Mouse (Mus musculus): ENCODE measurements at regions not wholly inside any gene's neighbourhood (a gene's known extent, or its start where the extent isn't known, plus 50 kb on each side); places are given as distances from the start of the nearest gene placed in this dataset.

GRCm38 (mm10) chr19:54244176-54244575 is 200.2 kb downstream of the Adra2a start:
- ATAC-seq (ENCODE audit: insufficient number of reproducible peaks, low FRiP score), result no peak
- Histone ChIP-seq H3K4me1 (replicated peaks) (no peaks in the 10 kb centered on the region), H3K4me3 (no peak overlapping the region), H3K4me2 (no peak overlapping the region), H3K36me3 (no peaks in the 10 kb centered on the region), H3K9me3 (replicated peaks) (peaks cover 4% of the 10 kb centered on the region; the same call in 1 of the 2 replicates), H3K27ac (ENCODE audit: poor library complexity, severe bottlenecking) (no peak overlapping the region), H3K9ac (no peak overlapping the region), H3K27me3 (replicated peaks) (no peaks in the 10 kb centered on the region)
- WGBS, result 69% methylated on average over 6 of the region's 6 CpGs

GRCm38 (mm10) chr19:54248256-54248936 is 204.4 kb downstream of the Adra2a start:
- ATAC-seq (ENCODE audit: insufficient number of reproducible peaks, low FRiP score), result no peak
- Histone ChIP-seq H3K9ac (no peak overlapping the region), H3K27ac (ENCODE audit: poor library complexity, severe bottlenecking) (no peak overlapping the region), H3K4me3 (no peak overlapping the region), H3K27me3 (replicated peaks) (no peaks in the 10 kb centered on the region), H3K4me2 (no peak overlapping the region), H3K9me3 (replicated peaks) (no peaks in the 10 kb centered on the region), H3K4me1 (replicated peaks) (no peaks in the 10 kb centered on the region), H3K36me3 (no peaks in the 10 kb centered on the region)
- WGBS, result 20% methylated on average over 6 of the region's 6 CpGs

- 78% methylated on average over 7 of the region's 7 CpGs for WGBS
Measured at GRCm38 (mm10) chr19:54252145-54252664, 208.3 kb downstream of the Adra2a start.

GRCm38 (mm10) chr19:54257889-54258288 is 213.9 kb downstream of the Adra2a start:
- H3K9me3 ChIP-seq (replicated peaks), result no peaks in the 10 kb centered on the region
- no peak overlapping the region for H3K4me3 ChIP-seq
- H3K36me3 ChIP-seq, result no peaks in the 10 kb centered on the region
- H3K27ac ChIP-seq (ENCODE audit: poor library complexity, severe bottlenecking), result no peak overlapping the region
- H3K27me3 ChIP-seq (replicated peaks), result no peaks in the 10 kb centered on the region
- no peak overlapping the region for H3K9ac ChIP-seq
- no peak for ATAC-seq (ENCODE audit: insufficient number of reproducible peaks, low FRiP score)
- WGBS, result 79% methylated on average over 3 of the region's 3 CpGs
- H3K4me1 ChIP-seq (replicated peaks), result no peaks in the 10 kb centered on the region
- no peak overlapping the region for H3K4me2 ChIP-seq

More at GRCm38 (mm10) chr19:54252145-54252664, 208.3 kb downstream of the Adra2a start:
- Histone ChIP-seq H3K9me3 (replicated peaks) (no peaks in the 10 kb centered on the region), H3K4me3 (no peak overlapping the region), H3K4me2 (no peak overlapping the region), H3K36me3 (no peaks in the 10 kb centered on the region), H3K4me1 (replicated peaks) (no peaks in the 10 kb centered on the region), H3K27ac (ENCODE audit: poor library complexity, severe bottlenecking) (no peak overlapping the region), H3K27me3 (replicated peaks) (no peaks in the 10 kb centered on the region), H3K9ac (no peak overlapping the region)
- no peak for ATAC-seq (ENCODE audit: insufficient number of reproducible peaks, low FRiP score)

- Histone ChIP-seq H3K4me3 (no peak overlapping the region), H3K27me3 (replicated peaks) (no peaks in the 10 kb centered on the region), H3K4me1 (replicated peaks) (no peaks in the 10 kb centered on the region), H3K9me3 (replicated peaks) (no peaks in the 10 kb centered on the region), H3K36me3 (no peaks in the 10 kb centered on the region), H3K9ac (no peak overlapping the region), H3K27ac (ENCODE audit: poor library complexity, severe bottlenecking) (no peak overlapping the region), H3K4me2 (no peak overlapping the region)
- ATAC-seq (ENCODE audit: insufficient number of reproducible peaks, low FRiP score), result no peak
- WGBS, result 20% methylated on average over 7 of the region's 7 CpGs
Measured at GRCm38 (mm10) chr19:54259175-54259574, 215.2 kb downstream of the Adra2a start.

- Histone ChIP-seq H3K4me2 (no peak overlapping the region), H3K27me3 (replicated peaks) (no peaks in the 10 kb centered on the region), H3K4me1 (replicated peaks) (no peaks in the 10 kb centered on the region), H3K9me3 (replicated peaks) (no peaks in the 10 kb centered on the region), H3K9ac (no peak overlapping the region), H3K27ac (ENCODE audit: poor library complexity, severe bottlenecking) (no peak overlapping the region), H3K36me3 (no peaks in the 10 kb centered on the region), H3K4me3 (no peak overlapping the region)
- ATAC-seq (ENCODE audit: insufficient number of reproducible peaks, low FRiP score), result no peak
- 84% methylated on average over 10 of the region's 10 CpGs for WGBS
Measured at GRCm38 (mm10) chr19:54277368-54277767, 233.4 kb downstream of the Adra2a start.

GRCm38 (mm10) chr19:54285481-54285880 is 241.5 kb downstream of the Adra2a start:
- ATAC-seq (ENCODE audit: insufficient number of reproducible peaks, low FRiP score), result no peak
- no peak overlapping the region for H3K9ac ChIP-seq
- H3K4me1 ChIP-seq (replicated peaks), result no peaks in the 10 kb centered on the region
- H3K36me3 ChIP-seq, result no peaks in the 10 kb centered on the region
- H3K27ac ChIP-seq (ENCODE audit: poor library complexity, severe bottlenecking), result no peak overlapping the region
- no peaks in the 10 kb centered on the region for H3K9me3 ChIP-seq (replicated peaks)
- H3K4me3 ChIP-seq, result no peak overlapping the region
- H3K4me2 ChIP-seq, result no peak overlapping the region
- no peaks in the 10 kb centered on the region for H3K27me3 ChIP-seq (replicated peaks)

GRCm38 (mm10) chr19:54297663-54298388 is 253.9 kb downstream of the Adra2a start:
- ATAC-seq (ENCODE audit: insufficient number of reproducible peaks, low FRiP score), result no peak
- no peak overlapping the region for H3K27ac ChIP-seq (ENCODE audit: poor library complexity, severe bottlenecking)
- WGBS, result 78% methylated on average over 10 of the region's 10 CpGs

GRCm38 (mm10) chr19:54311289-54311688 is 267.3 kb downstream of the Adra2a start:
- ATAC-seq (ENCODE audit: insufficient number of reproducible peaks, low FRiP score), result no peak
- WGBS, result 74% methylated on average over 6 of the region's 6 CpGs
- no peak overlapping the region for H3K27ac ChIP-seq (ENCODE audit: poor library complexity, severe bottlenecking)
- no peaks in the 10 kb centered on the region for H3K27me3 ChIP-seq (replicated peaks)
- H3K36me3 ChIP-seq, result no peaks in the 10 kb centered on the region
- no peak overlapping the region for H3K9ac ChIP-seq
- H3K4me2 ChIP-seq, result no peak overlapping the region
- no peaks in the 10 kb centered on the region for H3K4me1 ChIP-seq (replicated peaks)
- H3K4me3 ChIP-seq, result no peak overlapping the region
- H3K9me3 ChIP-seq (replicated peaks), result no peaks in the 10 kb centered on the region; the same call in 1 of the 2 replicates

More at GRCm38 (mm10) chr19:54297663-54298388, 253.9 kb downstream of the Adra2a start:
- Histone ChIP-seq H3K27me3 (replicated peaks) (no peaks in the 10 kb centered on the region), H3K9me3 (replicated peaks) (no peaks in the 10 kb centered on the region), H3K4me2 (no peak overlapping the region), H3K9ac (no peak overlapping the region), H3K36me3 (no peaks in the 10 kb centered on the region), H3K4me3 (no peak overlapping the region), H3K4me1 (replicated peaks) (no peaks in the 10 kb centered on the region)

- no peak for ATAC-seq (ENCODE audit: insufficient number of reproducible peaks, low FRiP score)
Measured at GRCm38 (mm10) chr19:54311723-54312122, 267.8 kb downstream of the Adra2a start.

GRCm38 (mm10) chr19:54323276-54323675 is 279.3 kb downstream of the Adra2a start:
- WGBS, result 71% methylated on average over 5 of the region's 5 CpGs
- H3K27me3 ChIP-seq (replicated peaks), result no peaks in the 10 kb centered on the region

More at GRCm38 (mm10) chr19:54311723-54312122, 267.8 kb downstream of the Adra2a start:
- no peaks in the 10 kb centered on the region; the same call in 1 of the 2 replicates for H3K9me3 ChIP-seq (replicated peaks)
- H3K9ac ChIP-seq, result no peak overlapping the region
- H3K4me3 ChIP-seq, result no peak overlapping the region
- no peaks in the 10 kb centered on the region for H3K36me3 ChIP-seq
- 38% methylated on average over 1 of the region's 1 CpGs for WGBS
- no peak overlapping the region for H3K27ac ChIP-seq (ENCODE audit: poor library complexity, severe bottlenecking)
- no peak overlapping the region for H3K4me2 ChIP-seq
- no peaks in the 10 kb centered on the region for H3K4me1 ChIP-seq (replicated peaks)
- no peaks in the 10 kb centered on the region for H3K27me3 ChIP-seq (replicated peaks)

More at GRCm38 (mm10) chr19:54323276-54323675, 279.3 kb downstream of the Adra2a start:
- Histone ChIP-seq H3K4me3 (no peak overlapping the region), H3K36me3 (no peaks in the 10 kb centered on the region), H3K4me2 (no peak overlapping the region), H3K27ac (ENCODE audit: poor library complexity, severe bottlenecking) (no peak overlapping the region), H3K9me3 (replicated peaks) (no peaks in the 10 kb centered on the region), H3K4me1 (replicated peaks) (no peaks in the 10 kb centered on the region), H3K9ac (no peak overlapping the region)
- ATAC-seq (ENCODE audit: insufficient number of reproducible peaks, low FRiP score), result no peak
